Mouse (Mus musculus) MEL (cell line): ENCODE measurements around the gene Dph5.

Experiments used
- KAT2A ChIP-seq: conservative IDR thresholded peaks from 2 replicates; pipeline ENCODE4 v1.6.1; 2012; ENCODE audit warnings: low read depth, low read length, improper control_type of control experiment, inconsistent platforms
- MEF2A ChIP-seq: IDR thresholded peaks from 2 replicates; pipeline ENCODE4 v1.6.1; 2014; ENCODE audit warnings: low read depth, mild to moderate bottlenecking, inconsistent platforms, low read length, improper control_type of control experiment; ENCODE audit not compliant: poor library complexity, insufficient replicate concordance, severe bottlenecking; ENCODE audit errors: extremely low read depth
- SIN3A ChIP-seq: IDR thresholded peaks from 2 replicates; pipeline ENCODE4 v1.6.1; 2012; ENCODE audit warnings: low read length, improper control_type of control experiment, inconsistent platforms

DNA sequence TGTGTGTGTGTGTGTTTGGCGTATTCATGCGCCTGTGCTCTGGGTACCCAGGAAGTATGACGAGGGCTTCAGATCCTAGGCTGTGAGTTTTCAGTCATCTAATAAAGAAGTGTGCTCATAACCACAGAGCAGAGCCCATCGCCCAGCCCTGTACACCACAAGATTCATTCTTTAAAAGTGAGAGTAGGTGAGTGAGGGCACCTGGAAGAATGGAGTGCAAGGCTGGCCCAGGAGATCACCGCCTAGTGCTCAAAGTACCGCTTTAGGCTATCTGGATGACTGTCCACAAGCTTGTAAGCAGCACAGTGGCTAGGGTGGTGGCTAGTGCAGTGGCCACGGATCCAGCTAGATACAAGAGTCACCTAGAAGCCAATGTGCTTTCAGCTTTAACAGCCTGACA lies 69.6 kb downstream of the Dph5 start:
- TF ChIP-seq SIN3A (no peak), MEF2A (no peak), KAT2A (no peak)
